Mouse (Mus musculus) brown adipose tissue, adult 24 weeks (tissue): ENCODE data around the gene Sf3a3. TPM values are rescaled to one million over a fixed set of nuclear protein-coding genes. Genes with fewer than 3 reads are reported as not detected.

Source experiments
- H3K27ac ChIP-seq: fragments of 200-500 bp; replicated peaks from 2 replicates; pipeline ENCODE4 v1.5.1; 2012; ENCODE audit warnings: low read depth, mild to moderate bottlenecking, low read length
- H3K4me1 ChIP-seq: fragments of 200-500 bp; 2 replicates; pipeline ENCODE4 v1.6.1; 2012; ENCODE audit warnings: low read length, mixed read lengths; ENCODE audit not compliant: control insufficient read depth, insufficient read depth, insufficient read length
- H3K4me3 ChIP-seq: fragments of 200-500 bp; 2 replicates; pipeline ENCODE4 v1.5.1; 2012; ENCODE audit warnings: low read depth, mild to moderate bottlenecking, low read length, moderate library complexity; ENCODE audit not compliant: insufficient read depth
- polyA plus RNA-seq: library from polyadenylated mRNA; stranded (reverse); fragments of >200 nt; gene quantifications from 2 replicates; pipeline ENCODE4 v1.2.4, GENCODE M21; 2012; ENCODE audit not compliant: missing spikeins, insufficient read depth, insufficient read length

The Sf3a3 gene
- polyA plus RNA-seq, 1 experiment = 19.2 TPM

- H3K4me3 ChIP-seq = no peak overlapping the region
- H3K4me1 ChIP-seq = peaks cover 6% of the 10 kb centered on the region
- no peak overlapping the region for H3K27ac ChIP-seq
Measured at GRCm38 (mm10) chr4:124773449-124773848, 58.9 kb downstream of the Sf3a3 start.

DNA sequence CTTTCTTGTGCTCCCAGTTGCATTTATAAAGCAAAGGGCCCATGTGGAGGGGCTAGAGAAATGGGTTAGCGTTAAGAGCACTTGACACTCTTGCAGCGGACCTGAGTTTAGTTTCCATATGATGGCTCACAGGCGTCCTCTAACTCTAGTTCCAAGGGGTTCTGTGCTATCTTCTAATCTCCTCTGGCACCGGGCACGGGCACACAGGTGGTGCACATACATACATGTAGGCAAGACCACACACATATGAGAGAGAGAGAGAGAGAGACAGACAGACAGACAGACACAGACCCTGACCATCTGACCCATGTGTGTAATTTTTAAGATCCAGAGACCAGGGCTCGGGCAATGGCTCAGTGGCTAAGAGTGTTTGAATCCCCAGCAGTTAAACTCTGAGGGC, 59.4 kb downstream of the Sf3a3 start:
- peaks cover 6% of the 10 kb centered on the region for H3K4me1 ChIP-seq
- no peak overlapping the region for H3K27ac ChIP-seq

GRCm38 (mm10) chr4:124774429-124774828, 59.9 kb downstream of the Sf3a3 start:
- Histone ChIP-seq H3K4me3 (no peak overlapping the region), H3K27ac (no peak overlapping the region), H3K4me1 (peaks cover 6% of the 10 kb centered on the region)

More for the DNA sequence above, 59.4 kb downstream of the Sf3a3 start:
- H3K4me3 ChIP-seq = no peak overlapping the region

DNA sequence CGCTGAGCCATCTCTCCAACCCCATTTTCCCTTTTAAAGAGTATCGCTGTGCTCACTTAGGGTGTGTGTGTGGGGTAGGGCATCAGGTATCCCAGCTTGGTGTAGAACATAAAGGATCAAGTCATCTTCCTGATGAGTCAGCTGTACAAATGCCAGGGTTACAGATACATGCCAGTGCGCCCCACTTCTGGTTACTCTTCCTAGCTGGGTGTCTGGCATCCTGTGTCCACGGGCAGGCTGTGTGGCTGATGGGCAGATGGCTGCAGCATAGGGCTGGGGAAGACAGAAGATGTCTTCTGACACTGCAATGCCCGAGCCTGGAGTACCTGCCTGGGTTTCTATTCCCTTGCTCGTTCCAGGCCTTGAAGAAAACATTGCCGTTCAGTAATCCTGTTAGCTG, 66.8 kb downstream of the Sf3a3 start:
- Histone ChIP-seq H3K4me1 (no peaks in the 10 kb centered on the region), H3K27ac (no peak overlapping the region), H3K4me3 (no peak overlapping the region)

Other genes starting within 250 kb of the Sf3a3 start
- not detected in 2 replicates for gene 3100002H09Rik, start 104.0 kb upstream of the Sf3a3 start, polyA plus RNA-seq
- gene Pou3f1, start 58.0 kb upstream of the Sf3a3 start, polyA plus RNA-seq = 0.52 TPM in 1 of 2 replicates, not detected in the other
- 20.9 and 27.6 TPM in 2 replicates for gene Utp11, start 21.2 kb upstream of the Sf3a3 start, polyA plus RNA-seq
- 10.7 and 14.1 TPM in 2 replicates for gene Fhl3, start 14.1 kb upstream of the Sf3a3 start, polyA plus RNA-seq
- gene Inpp5b, start 27.1 kb downstream of the Sf3a3 start, polyA plus RNA-seq = 9.0 and 15.7 TPM in 2 replicates
- 6.2 and 6.9 TPM in 2 replicates for gene Mtf1, start 87.3 kb downstream of the Sf3a3 start, polyA plus RNA-seq
- gene Yrdc, start 135.9 kb downstream of the Sf3a3 start, polyA plus RNA-seq = 15.8 and 17.4 TPM in 2 replicates
- gene 1110065P20Rik, start 136.4 kb downstream of the Sf3a3 start, polyA plus RNA-seq = 37.8 and 44.1 TPM in 2 replicates
- 0.42 TPM in 1 of 2 replicates, not detected in the other for gene Maneal, start 147.4 kb downstream of the Sf3a3 start, polyA plus RNA-seq
- not detected in 2 replicates for gene Epha10, start 166.1 kb downstream of the Sf3a3 start, polyA plus RNA-seq
- 3.9 and 7.2 TPM in 2 replicates for gene 9930104L06Rik, start 222.3 kb downstream of the Sf3a3 start, polyA plus RNA-seq
- gene Cdca8, start 224.5 kb downstream of the Sf3a3 start, polyA plus RNA-seq = not detected in 2 replicates